Mouse (Mus musculus): Measurements from ENCODE around the gene Gab3. TPM values are rescaled to one million over a fixed set of nuclear protein-coding genes. Genes with fewer than 3 reads are reported as not detected.

The Gab3 gene
- polyA plus RNA-seq, 1 experiment from 2014 or later: 5.9 TPM

DNA sequence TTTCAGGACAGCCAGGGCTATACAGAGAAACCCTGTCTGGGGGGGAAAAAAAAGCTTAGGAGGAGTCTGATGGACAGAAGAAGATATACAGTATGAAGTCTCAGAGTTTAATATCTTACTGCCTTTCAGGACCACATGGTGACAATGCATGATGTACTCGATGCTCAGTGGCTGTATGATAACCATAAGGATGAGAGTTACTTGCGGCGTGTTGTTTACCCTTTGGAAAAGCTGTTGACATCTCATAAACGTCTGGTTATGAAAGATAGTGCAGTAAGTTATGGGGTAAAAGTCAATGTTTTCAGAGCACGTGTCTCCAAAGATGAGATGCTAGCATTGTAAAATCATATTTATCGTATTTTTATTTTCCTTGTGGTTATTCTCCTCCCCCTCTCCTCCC is 17.0 kb upstream of the Gab3 start:
- Histone ChIP-seq H3K27ac (ENCODE audit: low read depth) (no peak overlapping the region), H3K36me3 (ENCODE audit: insufficient read depth) (peaks cover 60% of the 10 kb centered on the region)
- TF ChIP-seq CTCF (IDR thresholded peaks at IDR 0.05; ENCODE audit: low read depth): no peak

DNA sequence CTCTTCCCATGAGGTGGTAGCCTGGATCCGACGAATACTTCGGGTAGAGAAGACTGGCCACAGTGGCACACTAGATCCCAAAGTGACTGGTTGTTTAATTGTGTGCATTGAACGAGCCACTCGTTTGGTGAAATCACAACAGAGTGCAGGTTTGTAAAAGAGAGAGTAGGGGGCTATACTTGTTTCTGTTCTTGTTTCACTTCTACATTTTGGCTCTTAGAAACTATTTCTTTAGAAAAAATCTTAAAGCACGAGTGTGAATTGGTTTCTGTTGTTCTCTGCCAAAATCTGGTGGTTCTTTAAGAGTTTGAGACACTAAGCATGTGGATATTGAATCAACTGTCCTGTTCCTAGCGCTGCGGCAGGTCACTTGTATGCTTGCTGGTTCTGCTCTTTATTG is 13.5 kb upstream of the Gab3 start:
- no peak for ATAC-seq (ENCODE audit: insufficient read depth)
- Histone ChIP-seq H3K27ac (ENCODE audit: low read depth) (no peak overlapping the region), H3K4me3 (ENCODE audit: low read depth, low read length) (no peak overlapping the region), H3K9ac (no peak overlapping the region), H3K27me3 (ENCODE audit: insufficient read depth, low read length) (no peaks in the 10 kb centered on the region), H3K36me3 (ENCODE audit: insufficient read depth) (peaks cover 33% of the 10 kb centered on the region), H3K4me1 (ENCODE audit: insufficient read depth) (no peaks in the 10 kb centered on the region), H3K4me2 (no peak overlapping the region), H3K9me3 (ENCODE audit: low read depth, low read length) (no peaks in the 10 kb centered on the region)
- DNase-seq: no peak
- WGBS: 87% methylated on average over 8 of the region's 8 CpGs
- TF ChIP-seq CTCF (IDR thresholded peaks at IDR 0.05; ENCODE audit: low read depth): no peak

More for the DNA sequence above, 17.0 kb upstream of the Gab3 start:
- no peak for DNase-seq
- Histone ChIP-seq H3K27me3 (ENCODE audit: insufficient read depth, low read length) (no peaks in the 10 kb centered on the region), H3K9me3 (ENCODE audit: low read depth, low read length) (no peaks in the 10 kb centered on the region), H3K4me3 (ENCODE audit: low read depth, low read length) (no peak overlapping the region), H3K9ac (no peak overlapping the region), H3K4me2 (no peak overlapping the region), H3K4me1 (ENCODE audit: insufficient read depth) (no peaks in the 10 kb centered on the region)
- 67% methylated on average over 6 of the region's 6 CpGs for WGBS
- no peak for ATAC-seq (ENCODE audit: insufficient read depth)

DNA sequence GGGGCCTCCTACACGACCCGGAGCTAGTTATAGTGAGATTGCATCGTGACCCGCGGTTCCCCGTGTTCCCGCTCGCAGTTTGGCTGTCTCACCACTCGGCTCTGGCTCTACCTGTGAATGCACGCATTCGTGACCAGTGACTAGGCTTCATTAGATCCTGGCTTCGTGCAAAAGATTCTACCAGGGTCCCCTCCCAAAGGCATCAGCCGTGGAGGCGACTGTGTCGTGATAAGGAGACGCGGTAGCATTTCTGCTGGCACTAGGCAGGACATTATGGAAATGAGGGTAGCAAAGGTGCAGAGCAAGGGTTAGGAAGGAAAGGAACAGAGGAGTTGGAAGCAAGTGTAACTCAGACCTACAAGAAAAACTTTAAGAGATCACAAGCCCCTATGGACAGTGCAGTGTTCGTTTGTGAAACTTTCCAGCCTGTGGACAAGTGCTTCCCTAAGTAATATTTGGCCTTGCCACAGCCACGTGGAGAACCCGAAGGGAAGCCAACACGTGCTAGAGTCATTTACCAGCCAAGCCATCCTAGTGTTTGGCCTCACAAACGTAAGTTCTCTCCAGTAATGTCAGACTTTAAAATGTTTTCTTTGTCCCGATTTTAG is 11.0 kb upstream of the Gab3 start:
- no peaks in the 10 kb centered on the region for H3K4me1 ChIP-seq (ENCODE audit: insufficient read depth)
- H3K9ac ChIP-seq: peak overlapping the region; percentile 53
- ATAC-seq (ENCODE audit: insufficient read depth) (0 out of 2 replicates have a peak, but pooled peaks have one; percentile 6), DNase-seq (peak; percentile 50)
- H3K9me3 ChIP-seq (ENCODE audit: low read depth, low read length): no peaks in the 10 kb centered on the region
- H3K27me3 ChIP-seq (ENCODE audit: insufficient read depth, low read length): no peaks in the 10 kb centered on the region
- H3K4me3 ChIP-seq (ENCODE audit: low read depth, low read length): peak overlapping the region; percentile 46
- H3K27ac ChIP-seq (ENCODE audit: low read depth): peak overlapping the region; percentile 56; the same call in 1 of the 2 replicates
- peaks cover 24% of the 10 kb centered on the region for H3K36me3 ChIP-seq (ENCODE audit: insufficient read depth)
- peak overlapping the region; percentile 62 for H3K4me2 ChIP-seq
- 17% methylated on average over 23 of the region's 23 CpGs for WGBS
- TF ChIP-seq CTCF (IDR thresholded peaks at IDR 0.05; ENCODE audit: low read depth): no peak

DNA sequence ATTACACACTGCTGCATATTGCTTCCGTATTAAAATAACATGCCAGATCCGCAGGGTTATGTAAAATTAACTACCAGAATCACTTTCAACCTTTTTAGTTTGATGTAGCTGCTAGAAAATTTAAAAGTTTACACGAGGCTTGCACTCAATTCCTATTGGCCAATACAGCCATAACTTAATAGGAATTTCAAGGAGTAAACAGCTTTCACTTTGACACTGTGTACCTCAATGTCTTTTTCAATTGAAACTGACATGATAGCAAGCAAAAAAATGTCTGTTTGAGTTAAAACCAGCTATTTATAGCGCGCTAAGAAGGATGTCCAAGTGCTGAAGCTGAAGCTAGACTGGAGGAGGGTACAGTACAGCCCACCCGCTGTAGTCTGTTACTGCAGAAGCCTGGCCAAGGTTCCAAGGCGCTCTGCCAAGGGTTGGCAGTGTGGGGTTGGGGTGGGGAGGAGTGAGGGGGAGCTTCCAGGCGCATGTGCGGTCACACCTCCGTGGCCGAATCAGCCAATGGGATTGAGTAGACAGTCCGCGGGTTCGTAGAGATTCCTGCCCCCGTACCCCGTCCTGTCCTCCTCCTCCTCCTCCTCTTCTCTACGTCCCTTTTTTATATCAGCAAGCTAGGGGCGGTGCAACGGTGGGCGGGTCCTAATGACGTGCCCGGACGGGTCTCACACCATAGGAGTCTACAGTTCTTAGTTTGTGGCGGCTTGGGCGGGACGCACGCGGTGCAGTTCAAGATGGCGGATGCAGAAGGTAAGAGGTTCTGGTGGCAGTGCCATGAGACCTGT is 10.3 kb upstream of the Gab3 start, which contains the start of gene Dkc1:
Gene Dkc1, plus strand, starts transcription at position 486 of the 794 bp plus-strand sequence.
- WGBS: 14% methylated on average over 28 of the region's 29 CpGs
- Histone ChIP-seq H3K36me3 (ENCODE audit: insufficient read depth) (peaks cover 18% of the 10 kb centered on the region), H3K4me2 (peak within 1 kb of the TSS; percentile 62), H3K4me3 (ENCODE audit: low read depth, low read length) (peak within 1 kb of the TSS; percentile 46), H3K27me3 (ENCODE audit: insufficient read depth, low read length) (no peaks in the 10 kb centered on the region), H3K27ac (ENCODE audit: low read depth) (peak within 1 kb of the TSS; percentile 56; the same call in 1 of the 2 replicates), H3K9me3 (ENCODE audit: low read depth, low read length) (no peaks in the 10 kb centered on the region), H3K4me1 (ENCODE audit: insufficient read depth) (no peaks in the 10 kb centered on the region), H3K9ac (peak within 1 kb of the TSS; percentile 53)
- DNase-seq (peak; percentile 94), ATAC-seq (ENCODE audit: insufficient read depth) (peak; percentile 98)
- no peak for TF ChIP-seq CTCF (IDR thresholded peaks at IDR 0.05; ENCODE audit: low read depth)

DNA sequence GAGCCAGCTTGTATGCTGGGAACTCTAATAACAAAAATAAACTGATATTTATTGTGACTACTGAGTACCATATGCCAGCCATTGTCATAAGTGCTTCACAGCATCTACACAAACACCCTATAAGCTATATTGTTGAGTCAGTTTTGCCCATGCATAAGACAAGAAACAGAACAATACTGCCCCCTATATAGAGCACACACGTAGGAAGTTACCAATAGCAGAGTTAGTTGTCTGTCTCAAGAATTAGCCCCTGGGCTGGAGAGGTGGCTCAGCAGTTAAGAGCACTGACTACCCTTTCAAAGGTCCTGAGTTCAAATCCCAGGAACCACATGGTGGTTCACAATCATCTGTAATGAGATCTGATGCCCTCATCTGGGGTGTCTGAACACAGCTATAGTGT is 396 bp upstream of the Gab3 start:
- no peak overlapping the region for H3K27ac ChIP-seq (ENCODE audit: low read depth)
- H3K4me2 ChIP-seq: no peak overlapping the region
- TF ChIP-seq CTCF (IDR thresholded peaks at IDR 0.05; ENCODE audit: low read depth): 0 out of 2 replicates have a peak, but pooled peaks have one; percentile 4
- ATAC-seq (ENCODE audit: insufficient read depth) (no peak), DNase-seq (peak; percentile 30)
- no peak overlapping the region for H3K9ac ChIP-seq
- H3K36me3 ChIP-seq (ENCODE audit: insufficient read depth): no peaks in the 10 kb centered on the region
- H3K4me3 ChIP-seq (ENCODE audit: low read depth, low read length): no peak overlapping the region
- no peaks in the 10 kb centered on the region for H3K27me3 ChIP-seq (ENCODE audit: insufficient read depth, low read length)
- no peaks in the 10 kb centered on the region for H3K4me1 ChIP-seq (ENCODE audit: insufficient read depth)
- 21% methylated on average over 1 of the region's 1 CpGs for WGBS
- H3K9me3 ChIP-seq (ENCODE audit: low read depth, low read length): no peaks in the 10 kb centered on the region

DNA sequence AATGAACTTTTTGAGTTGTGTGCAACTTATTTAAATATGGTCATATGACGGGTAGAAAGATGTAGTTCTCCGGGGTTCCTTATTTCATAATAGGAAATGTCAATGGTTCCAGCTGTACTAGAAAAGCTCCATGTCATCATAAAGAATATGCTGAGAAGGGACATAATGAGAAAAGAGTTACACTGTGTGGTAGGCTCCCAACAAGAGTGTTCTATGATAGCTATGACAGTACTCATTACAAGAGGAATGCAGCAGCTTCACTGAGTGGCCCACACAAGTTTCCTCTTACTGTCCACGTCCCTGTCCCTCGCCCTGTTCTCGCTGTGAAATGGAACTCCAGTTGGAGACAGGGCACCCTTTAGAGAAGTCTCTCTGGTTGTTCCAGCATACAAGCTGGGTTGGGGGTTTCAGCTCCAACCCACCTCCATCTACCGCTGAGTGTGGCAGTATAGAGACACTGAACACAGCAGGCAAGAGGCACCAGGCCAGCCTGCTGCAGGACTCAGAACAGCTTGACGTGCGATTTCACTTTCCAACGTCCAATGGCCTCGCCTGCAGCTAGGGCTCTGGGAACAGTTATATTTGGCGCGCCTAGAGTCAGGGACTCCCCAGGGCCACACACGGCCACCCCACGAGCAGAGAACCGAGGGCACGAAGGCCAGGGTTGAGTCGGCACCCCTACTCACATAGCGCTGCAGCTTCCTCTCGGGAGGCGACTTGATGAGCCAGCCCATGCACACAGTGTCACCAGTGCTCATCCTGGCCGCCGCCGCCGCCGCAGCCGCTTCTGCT is 1.1 kb downstream of the Gab3 start:
- peak; percentile 83 for ATAC-seq (ENCODE audit: insufficient read depth)
- H3K27ac ChIP-seq (ENCODE audit: low read depth): peak overlapping the region; percentile 58

More for the DNA sequence above, 1.1 kb downstream of the Gab3 start:
- 10% methylated on average over 21 of the region's 26 CpGs for WGBS
- Histone ChIP-seq H3K9me3 (ENCODE audit: low read depth, low read length) (no peaks in the 10 kb centered on the region), H3K4me3 (ENCODE audit: low read depth, low read length) (peak overlapping the region; percentile 47), H3K4me1 (ENCODE audit: insufficient read depth) (no peaks in the 10 kb centered on the region), H3K27me3 (ENCODE audit: insufficient read depth, low read length) (no peaks in the 10 kb centered on the region), H3K9ac (peak overlapping the region; percentile 54), H3K4me2 (peak overlapping the region; percentile 58), H3K36me3 (ENCODE audit: insufficient read depth) (no peaks in the 10 kb centered on the region)
- TF ChIP-seq CTCF (IDR thresholded peaks at IDR 0.05; ENCODE audit: low read depth): no peak
- peak; percentile 45 for DNase-seq
